Mouse (Mus musculus) heart, embryonic 12.5 days (tissue): Measurements from ENCODE around the gene Tbxa2r. TPM values are rescaled to one million over a fixed set of nuclear protein-coding genes. Genes with fewer than 3 reads are reported as not detected.

Experiments used
- ATAC-seq: fragments of 200-750 bp; cut with Nextera tagmentation; 2 replicates; pipeline ENCODE4 v1.8.0; 2017; ENCODE audit warnings: moderate TSS enrichment, moderate library complexity; ENCODE audit not compliant: insufficient number of reproducible peaks, low FRiP score
- H3K27ac ChIP-seq: fragments of 300-500 bp; sonication (generic); 2 replicates; pipeline ENCODE4 v1.5.1; 2016; ENCODE audit warnings: mild to moderate bottlenecking, moderate library complexity; ENCODE audit not compliant: poor library complexity, severe bottlenecking
- H3K27me3 ChIP-seq: fragments of 300-500 bp; sonication (generic); replicated peaks from 2 replicates; pipeline ENCODE4 v1.6.1; 2016; ENCODE audit warnings: mild to moderate bottlenecking, moderate library complexity
- H3K36me3 ChIP-seq: fragments of 300-500 bp; sonication (generic); 2 replicates; pipeline ENCODE4 v1.6.1; 2016; ENCODE audit warnings: mild to moderate bottlenecking, moderate library complexity
- H3K4me1 ChIP-seq: fragments of 300-500 bp; sonication (generic); replicated peaks from 2 replicates; pipeline ENCODE4 v1.6.1; 2016; ENCODE audit warnings: mild to moderate bottlenecking
- H3K4me2 ChIP-seq: fragments of 300-500 bp; sonication (generic); 2 replicates; pipeline ENCODE4 v1.6.1; 2016; ENCODE audit warnings: mild to moderate bottlenecking, moderate library complexity
- H3K4me3 ChIP-seq: fragments of 300-500 bp; sonication (generic); 2 replicates; pipeline ENCODE4 v1.5.1; 2016; ENCODE audit warnings: mild to moderate bottlenecking
- H3K9ac ChIP-seq: fragments of 300-500 bp; sonication (generic); 2 replicates; pipeline ENCODE4 v1.6.1; 2016; ENCODE audit warnings: mild to moderate bottlenecking, moderate library complexity
- H3K9me3 ChIP-seq: fragments of 300-500 bp; sonication (generic); replicated peaks from 2 replicates; pipeline ENCODE4 v1.6.1; 2016; ENCODE audit warnings: mild to moderate bottlenecking, moderate library complexity
- WGBS: fragments of 180-500 bp; shearing (Covaris S2); methylation state at CpG from one replicate; pipeline ENCODE4 v1.1.7; 2016; 5-methylcytosine and 5-hydroxymethylcytosine counted together
- polyA plus RNA-seq: library from polyadenylated mRNA; unstranded; fragments of >200 nt; fragmentation: Nextera tagmentation; extraction: Ambion mirVana; gene quantifications from 2 replicates; pipeline ENCODE4 v1.2.1, GENCODE M21; 2016

Tbxa2r gene
- polyA plus RNA-seq, 1 experiment from 2014 or later = 13.4 TPM

DNA sequence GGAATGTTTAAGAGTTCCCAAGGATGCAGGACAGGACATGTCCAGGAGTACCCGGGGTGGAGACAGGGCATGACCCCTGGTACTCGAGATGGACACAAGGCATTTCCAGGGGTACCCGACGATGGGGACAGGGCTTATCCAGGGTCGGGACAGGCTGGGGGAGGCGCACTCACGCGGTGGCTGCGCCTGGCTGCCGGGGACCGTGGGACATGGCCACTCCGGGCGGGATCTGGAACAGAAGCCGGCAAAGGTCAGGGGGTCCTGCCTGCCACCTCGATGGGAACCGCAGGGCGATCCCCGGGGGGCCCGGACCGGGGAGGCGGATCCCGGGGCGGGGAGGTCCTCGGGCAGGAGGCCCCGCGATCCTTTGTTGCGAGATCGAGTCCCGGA lies 21.4 kb downstream of the Tbxa2r start:
- Histone ChIP-seq H3K36me3 (peaks cover 26% of the 10 kb centered on the region), H3K9me3 (no peaks in the 10 kb centered on the region), H3K4me3 (peak overlapping the region; percentile 85), H3K4me1 (peaks cover 45% of the 10 kb centered on the region), H3K27ac (peak overlapping the region; percentile 74), H3K27me3 (0 out of 2 replicates have a peak, but pooled peaks cover 4% of the 10 kb centered on the region), H3K9ac (peak overlapping the region; percentile 94), H3K4me2 (peak overlapping the region; percentile 70)
- WGBS = 1% methylated on average over 28 of the region's 29 CpGs
- peak; percentile 1 for ATAC-seq

DNA sequence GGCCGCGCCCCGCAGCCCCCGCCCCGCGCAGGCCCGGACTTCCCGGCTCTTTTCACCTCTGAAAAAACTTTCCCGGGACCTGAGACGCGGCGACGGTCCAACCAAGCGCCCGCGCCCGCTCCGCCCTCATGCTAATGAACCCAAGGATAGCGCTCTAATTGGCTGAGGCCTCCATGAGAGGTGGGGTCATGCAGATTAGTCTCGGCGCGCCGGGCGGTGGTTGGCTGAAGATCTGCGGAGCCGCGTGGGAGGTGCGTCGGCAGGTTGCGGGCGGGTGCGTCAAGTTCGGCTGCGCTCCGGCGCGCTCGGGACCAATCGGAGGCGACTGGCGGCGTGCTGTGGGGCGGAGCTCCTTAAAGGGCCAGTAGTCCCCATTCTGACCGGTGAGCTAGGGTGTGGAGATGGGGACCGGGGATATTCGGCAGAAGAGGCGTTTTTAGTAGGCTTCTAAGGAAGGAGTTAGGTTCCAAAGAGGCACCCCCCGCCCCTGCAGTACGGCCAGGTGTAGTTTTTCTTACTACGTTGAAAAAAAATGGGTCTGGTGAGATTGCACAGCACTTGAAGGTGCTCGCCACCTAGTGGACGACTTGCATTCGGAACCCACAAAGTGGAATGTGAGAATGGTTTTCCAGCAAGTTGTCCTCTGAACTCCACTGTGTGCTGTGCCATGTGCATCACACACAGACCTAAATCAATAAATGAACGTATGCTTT lies 22.0 kb downstream of the Tbxa2r start, which contains the start of gene Hmg20b:
Hmg20b (minus strand) TSS at position 130 of the 713 bp plus-strand sequence.
- ATAC-seq = peak; percentile 93
- H3K4me2 ChIP-seq = peak within 1 kb of the TSS; percentile 70
- 0 out of 2 replicates have a peak, but pooled peaks cover 4% of the 10 kb centered on the region for H3K27me3 ChIP-seq
- peaks cover 43% of the 10 kb centered on the region for H3K4me1 ChIP-seq
- H3K27ac ChIP-seq = peak within 1 kb of the TSS; percentile 74
- H3K9ac ChIP-seq = peak within 1 kb of the TSS; percentile 94
- no peaks in the 10 kb centered on the region for H3K9me3 ChIP-seq
- peak within 1 kb of the TSS; percentile 85 for H3K4me3 ChIP-seq
- peaks cover 23% of the 10 kb centered on the region for H3K36me3 ChIP-seq
- WGBS = under 1% methylated on average over 54 of the region's 54 CpGs

DNA sequence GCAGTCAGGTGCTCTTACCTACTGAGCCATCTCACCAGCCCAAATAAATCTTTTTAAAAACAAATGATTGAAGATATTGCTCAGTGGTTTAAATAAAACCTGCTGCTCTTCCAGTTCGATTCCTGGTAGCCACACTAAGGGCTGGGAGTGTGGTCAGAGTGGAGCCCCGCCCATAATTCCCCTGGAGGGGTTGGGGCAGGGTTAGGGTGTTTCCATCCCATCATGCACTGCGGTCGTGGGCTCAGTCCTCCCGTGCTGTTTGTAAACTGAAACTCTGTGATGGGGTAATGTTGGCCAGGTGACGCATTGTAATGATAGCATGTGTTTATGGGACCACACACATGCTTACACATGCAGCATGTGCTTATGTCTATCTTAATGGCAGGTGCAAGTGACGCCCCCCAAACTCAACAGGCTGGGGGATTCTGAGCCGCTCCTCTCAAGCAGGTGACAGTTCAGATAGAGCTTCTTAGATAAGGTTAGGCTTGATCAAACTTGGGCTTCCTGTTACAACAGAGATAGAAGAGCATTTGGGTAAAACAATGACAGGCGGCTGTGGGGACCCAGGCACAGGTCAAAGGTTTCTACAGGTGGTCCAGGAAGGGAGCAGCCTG lies 23.3 kb downstream of the Tbxa2r start:
- Histone ChIP-seq H3K9ac (no peak overlapping the region), H3K27ac (no peak overlapping the region), H3K9me3 (no peaks in the 10 kb centered on the region), H3K27me3 (0 out of 2 replicates have a peak, but pooled peaks cover 6% of the 10 kb centered on the region), H3K4me1 (peaks cover 43% of the 10 kb centered on the region), H3K4me2 (peak overlapping the region; percentile 5; the same call in 1 of the 2 replicates), H3K36me3 (peaks cover 14% of the 10 kb centered on the region), H3K4me3 (no peak overlapping the region)
- ATAC-seq = no peak
- 18% methylated on average over 9 of the region's 9 CpGs for WGBS

DNA sequence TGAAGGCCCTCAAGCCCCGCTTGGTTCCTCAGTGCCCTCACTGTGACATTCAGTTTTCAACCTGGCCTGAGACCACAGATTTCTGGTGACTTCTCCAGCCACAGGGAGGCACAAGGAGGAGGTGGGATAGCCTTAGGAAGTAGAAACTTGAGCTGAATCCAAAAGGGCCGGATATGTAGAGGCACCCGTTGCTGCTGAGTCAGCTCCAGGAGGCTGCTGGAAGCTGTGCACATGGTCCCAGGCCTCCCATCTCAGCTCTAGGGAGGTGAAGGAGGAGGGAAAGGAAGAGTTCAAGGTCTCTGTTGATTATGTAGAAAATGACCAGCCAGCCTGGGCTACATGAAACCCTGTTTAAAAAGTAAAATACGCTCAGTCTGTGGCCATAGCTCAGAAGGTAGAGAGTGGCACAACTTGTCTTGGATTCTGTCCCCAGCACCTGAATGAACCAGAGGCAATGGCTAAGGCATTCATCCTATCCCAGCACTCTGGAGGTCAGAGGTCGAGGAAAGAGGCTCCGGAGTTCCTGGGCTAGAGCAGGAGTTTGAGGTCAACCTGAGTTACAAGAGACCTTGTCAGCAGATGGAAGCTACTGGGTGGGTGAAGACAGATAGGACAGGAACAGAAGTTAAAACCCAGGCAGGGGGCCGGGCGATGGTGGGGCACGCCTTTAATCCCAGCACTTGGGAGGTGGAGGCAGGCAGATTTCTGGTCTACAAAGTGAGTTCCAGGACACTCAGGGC lies 26.4 kb downstream of the Tbxa2r start:
- H3K9me3 ChIP-seq = no peaks in the 10 kb centered on the region
- no peak for ATAC-seq
- 64% methylated on average over 9 of the region's 9 CpGs for WGBS
- peaks cover 1% of the 10 kb centered on the region; the same call in 1 of the 2 replicates for H3K36me3 ChIP-seq
- peaks cover 37% of the 10 kb centered on the region for H3K4me1 ChIP-seq
- 0 out of 2 replicates have a peak, but pooled peaks cover 3% of the 10 kb centered on the region for H3K27me3 ChIP-seq
- H3K4me2 ChIP-seq = no peak overlapping the region
- no peak overlapping the region for H3K4me3 ChIP-seq
- no peak overlapping the region for H3K9ac ChIP-seq
- H3K27ac ChIP-seq = no peak overlapping the region

DNA sequence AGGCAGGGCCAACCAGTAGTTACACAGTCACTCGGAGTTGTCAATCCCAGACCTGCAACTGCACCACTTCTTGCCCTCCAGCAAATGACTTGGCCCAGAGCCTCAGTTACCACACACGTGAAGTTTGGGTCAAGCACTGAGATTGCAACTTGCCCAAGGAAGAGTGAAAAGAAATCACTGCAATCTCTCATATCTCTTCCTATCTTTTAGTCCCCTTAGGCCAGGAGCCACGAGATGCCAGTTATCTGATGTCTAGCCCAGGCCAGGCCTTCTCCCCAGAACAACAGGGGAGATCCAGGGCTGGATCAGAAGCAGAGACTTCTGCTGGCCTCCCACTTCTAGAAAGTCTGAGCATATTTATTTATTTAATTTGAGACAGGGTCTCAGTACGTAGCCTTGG lies 27.0 kb downstream of the Tbxa2r start:
- 69% methylated on average over 4 of the region's 4 CpGs for WGBS
- Histone ChIP-seq H3K36me3 (peaks cover 3% of the 10 kb centered on the region; the same call in 1 of the 2 replicates), H3K27me3 (0 out of 2 replicates have a peak, but pooled peaks cover 3% of the 10 kb centered on the region), H3K4me2 (no peak overlapping the region), H3K27ac (no peak overlapping the region), H3K9ac (0 out of 2 replicates have a peak overlapping the region, but pooled peaks have one; percentile 21), H3K9me3 (no peaks in the 10 kb centered on the region), H3K4me1 (peaks cover 44% of the 10 kb centered on the region), H3K4me3 (no peak overlapping the region)
- no peak for ATAC-seq

DNA sequence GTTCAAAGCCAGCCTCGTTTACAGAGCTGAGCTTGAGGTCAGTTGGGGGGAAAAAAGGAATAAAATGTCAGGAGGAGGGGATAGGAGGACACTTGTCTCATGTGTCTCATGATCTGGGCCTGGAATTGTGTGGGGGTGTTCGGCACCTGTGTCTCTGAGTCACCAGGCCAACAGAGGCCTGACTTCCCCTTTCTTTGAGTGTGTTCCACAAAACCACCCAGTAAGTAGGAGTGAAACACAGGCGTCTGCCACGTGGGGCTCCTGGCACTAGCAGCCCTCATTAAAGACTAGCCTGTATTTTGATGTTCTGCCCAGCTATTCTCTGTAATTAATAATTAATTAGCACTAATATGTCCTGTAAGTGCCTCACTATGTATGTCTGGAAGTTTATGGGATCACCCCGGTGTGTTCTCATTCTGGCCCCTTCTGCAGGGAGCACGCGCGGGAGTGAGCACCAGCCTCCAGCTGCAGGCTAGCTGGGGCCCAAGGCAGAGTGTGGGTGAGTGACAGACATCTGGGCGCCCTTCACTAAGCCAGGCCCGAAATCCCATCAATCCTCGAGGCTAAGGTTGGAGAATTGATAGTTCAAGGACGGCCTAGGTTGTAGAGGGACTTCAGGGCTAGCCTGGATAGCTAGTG lies 27.9 kb downstream of the Tbxa2r start:
- 0 out of 2 replicates have a peak, but pooled peaks cover 3% of the 10 kb centered on the region for H3K27me3 ChIP-seq
- no peak overlapping the region for H3K27ac ChIP-seq

DNA sequence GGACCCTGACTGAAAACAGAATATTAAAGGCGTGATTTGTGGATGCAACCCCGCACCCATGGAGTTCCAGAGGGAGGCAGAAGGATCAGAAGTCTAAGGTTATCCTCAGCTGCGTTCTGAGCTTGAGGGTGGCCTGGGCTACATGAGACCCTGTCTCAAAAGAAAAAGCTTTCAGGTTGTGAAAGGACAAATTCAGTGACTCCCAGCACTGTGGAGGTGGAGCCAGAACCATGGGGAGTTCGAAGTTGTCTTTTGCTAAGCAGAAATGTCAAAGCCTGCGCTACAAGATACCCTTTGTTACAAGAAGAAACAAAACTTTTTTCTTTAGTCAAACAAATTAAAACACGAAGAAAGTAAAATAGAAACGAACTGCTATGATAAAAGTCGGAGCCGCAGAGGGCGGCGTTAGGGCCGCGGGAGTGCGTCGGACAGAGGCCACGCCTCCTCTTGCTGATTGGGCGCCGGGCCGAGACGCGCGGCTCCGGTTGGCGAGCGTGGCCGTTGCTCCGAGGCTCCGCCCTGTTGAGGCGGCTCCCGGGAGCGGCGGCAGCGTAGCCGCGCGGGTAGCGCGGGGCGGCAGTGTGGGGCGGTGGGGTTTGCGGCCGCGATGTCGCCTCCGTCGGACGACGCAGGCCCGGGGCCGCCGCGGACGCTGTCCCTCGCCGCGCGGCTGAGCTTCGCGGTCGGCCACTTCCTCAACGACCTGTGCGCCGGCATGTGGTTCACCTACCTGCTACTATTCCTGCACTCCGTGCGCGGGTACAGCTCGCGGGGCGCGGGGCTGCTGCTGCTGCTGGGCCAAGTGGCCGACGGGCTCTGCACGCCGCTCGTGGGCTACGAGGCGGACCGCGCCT lies 28.7 kb downstream of the Tbxa2r start, which contains the start of gene Mfsd12:
Mfsd12 (plus strand) TSS at position 501 of the 854 bp plus-strand sequence.
- Histone ChIP-seq H3K4me3 (peak within 1 kb of the TSS; percentile 81), H3K4me2 (peak within 1 kb of the TSS; percentile 93), H3K27ac (peak within 1 kb of the TSS; percentile 35), H3K9me3 (no peaks in the 10 kb centered on the region), H3K27me3 (0 out of 2 replicates have a peak, but pooled peaks cover 3% of the 10 kb centered on the region), H3K4me1 (peaks cover 49% of the 10 kb centered on the region), H3K9ac (peak within 1 kb of the TSS; percentile 85), H3K36me3 (peaks cover 14% of the 10 kb centered on the region; the same call in 1 of the 2 replicates)
- peak; percentile 89 for ATAC-seq
- WGBS = 2% methylated on average over 79 of the region's 79 CpGs

More for the DNA sequence above, 27.9 kb downstream of the Tbxa2r start:
- no peaks in the 10 kb centered on the region for H3K9me3 ChIP-seq
- WGBS = 49% methylated on average over 12 of the region's 12 CpGs
- H3K4me2 ChIP-seq = peak overlapping the region; percentile 93
- H3K4me3 ChIP-seq = peak overlapping the region; percentile 81
- ATAC-seq = no peak
- peaks cover 46% of the 10 kb centered on the region for H3K4me1 ChIP-seq
- peaks cover 6% of the 10 kb centered on the region; the same call in 1 of the 2 replicates for H3K36me3 ChIP-seq
- H3K9ac ChIP-seq = peak overlapping the region; percentile 47

DNA sequence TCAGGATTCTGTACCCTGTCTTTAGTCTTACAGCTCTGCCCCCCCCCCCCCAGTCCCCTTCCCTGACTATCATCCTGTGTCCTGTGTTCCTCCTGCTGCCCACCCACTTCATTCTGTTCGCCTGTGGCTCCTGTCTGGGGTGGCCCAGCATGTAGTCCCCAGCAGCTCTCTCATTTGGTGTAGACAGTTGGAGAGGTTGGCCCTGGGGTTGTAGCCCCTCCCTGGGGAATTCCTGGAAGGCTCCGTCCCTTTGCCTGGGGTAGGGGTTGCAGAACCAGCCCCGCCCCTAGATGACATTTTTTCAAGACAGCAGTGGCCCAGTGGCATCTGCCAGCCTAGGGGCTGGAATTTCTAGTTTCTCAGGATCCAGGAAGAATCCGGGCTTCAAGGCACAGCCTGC lies 29.7 kb downstream of the Tbxa2r start:
- 19% methylated on average over 4 of the region's 4 CpGs for WGBS
- no peak for ATAC-seq
- Histone ChIP-seq H3K4me2 (peak overlapping the region; percentile 93), H3K9me3 (no peaks in the 10 kb centered on the region), H3K9ac (peak overlapping the region; percentile 85), H3K4me1 (peaks cover 59% of the 10 kb centered on the region), H3K27me3 (peaks cover 5% of the 10 kb centered on the region; the same call in 1 of the 2 replicates), H3K27ac (peak overlapping the region; percentile 35; the same call in 1 of the 2 replicates), H3K4me3 (peak overlapping the region; percentile 81), H3K36me3 (peaks cover 19% of the 10 kb centered on the region; the same call in 1 of the 2 replicates)

DNA sequence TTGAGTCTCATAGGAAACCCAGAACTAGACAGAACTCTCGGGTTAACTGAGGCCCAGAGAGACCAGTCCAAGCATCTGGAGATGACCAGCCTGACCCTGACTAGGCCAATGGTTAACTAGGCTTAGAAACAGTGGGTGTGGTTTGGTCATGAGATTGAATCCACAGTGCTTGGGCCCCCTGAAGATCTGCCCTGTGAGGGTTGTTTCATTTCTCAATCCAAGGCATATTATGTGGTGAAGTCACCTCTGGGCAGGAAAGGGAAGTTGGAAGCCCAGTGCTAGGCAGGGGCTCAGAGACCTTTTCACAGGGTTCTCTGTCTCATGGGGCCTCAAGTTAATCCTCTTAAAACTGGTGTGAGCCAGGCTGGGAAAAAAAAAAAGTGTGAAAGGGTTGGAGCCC lies 30.3 kb downstream of the Tbxa2r start:
- H3K27ac ChIP-seq = no peak overlapping the region
- H3K4me2 ChIP-seq = peak overlapping the region; percentile 93
- ATAC-seq = no peak
- H3K36me3 ChIP-seq = peaks cover 19% of the 10 kb centered on the region; the same call in 1 of the 2 replicates
- 47% methylated on average over 1 of the region's 1 CpGs for WGBS
- peak overlapping the region; percentile 81 for H3K4me3 ChIP-seq
- H3K9ac ChIP-seq = peak overlapping the region; percentile 85
- peaks cover 65% of the 10 kb centered on the region for H3K4me1 ChIP-seq
- H3K27me3 ChIP-seq = peaks cover 5% of the 10 kb centered on the region; the same call in 1 of the 2 replicates
- H3K9me3 ChIP-seq = no peaks in the 10 kb centered on the region
